13 mouse cellular contexts compared by ENCODE assay signal in genomic region chr9:54844556-54845176, GRCm38 (mm10).
"Had no signal": no experiment of that assay in that cellular context is flagged by ENCODE, and none has a peak within 500 bp of the region (broad histone marks: within the 10 kb centered on the region; RNA-seq: fewer than 3 reads in every experiment).

No protein-coding gene starts in this region.

- H3K36me3 ChIP-seq: limb, embryonic 12.5 days; liver, embryonic 13.5 days; midbrain, embryonic 15.5 days; neural tube, embryonic 13.5 days had no signal

- H3K4me3 ChIP-seq: limb, embryonic 12.5 days; liver, embryonic 13.5 days; midbrain, embryonic 15.5 days; neural tube, embryonic 13.5 days had no signal

- DNase-seq: layer of hippocampus, adult 9-11 months; liver; liver, embryonic 13.5 days; retina, postnatal 1 day; thymus, adult 2 months had no signal

- H3K27me3 ChIP-seq: limb, embryonic 12.5 days; liver, embryonic 13.5 days; midbrain, embryonic 15.5 days; neural tube, embryonic 13.5 days had no signal

- H3K9me3 ChIP-seq: limb, embryonic 12.5 days; liver, embryonic 13.5 days; megakaryocyte, embryonic 14.5 days; midbrain, embryonic 15.5 days; neural tube, embryonic 13.5 days had no signal

- H3K4me1 ChIP-seq: liver, embryonic 13.5 days; midbrain, embryonic 15.5 days; neural tube, embryonic 13.5 days had no signal

- H3K4me2 ChIP-seq: limb, embryonic 12.5 days; liver, embryonic 13.5 days; midbrain, embryonic 11.5 days; midbrain, embryonic 15.5 days; neural tube, embryonic 13.5 days had no signal

- H3K9ac ChIP-seq: limb, embryonic 12.5 days; liver, embryonic 13.5 days; liver, postnatal 0 days; midbrain, embryonic 15.5 days; neural tube, embryonic 13.5 days had no signal

- ATAC-seq: hindbrain, postnatal 0 days; midbrain, embryonic 15.5 days had no signal

- H3K27ac ChIP-seq: hindbrain, postnatal 0 days; limb, embryonic 12.5 days; liver, embryonic 13.5 days; macrophage; midbrain, embryonic 15.5 days; neural tube, embryonic 13.5 days had no signal
